Mouse (Mus musculus): ENCODE measurements around the gene Ephb2.

GRCm38 (mm10) chr4:136761713-136762380 is 73.9 kb downstream of the Ephb2 start:
- TF ChIP-seq CTCF (IDR thresholded peaks at IDR 0.05; ENCODE audit: low read depth): no peak
- TF ChIP-seq EP300 (IDR thresholded peaks at IDR 0.05; ENCODE audit: low read depth): no peak
